Mouse (Mus musculus): Measurements from ENCODE around the gene Ccnj.

The Ccnj gene

DNA sequence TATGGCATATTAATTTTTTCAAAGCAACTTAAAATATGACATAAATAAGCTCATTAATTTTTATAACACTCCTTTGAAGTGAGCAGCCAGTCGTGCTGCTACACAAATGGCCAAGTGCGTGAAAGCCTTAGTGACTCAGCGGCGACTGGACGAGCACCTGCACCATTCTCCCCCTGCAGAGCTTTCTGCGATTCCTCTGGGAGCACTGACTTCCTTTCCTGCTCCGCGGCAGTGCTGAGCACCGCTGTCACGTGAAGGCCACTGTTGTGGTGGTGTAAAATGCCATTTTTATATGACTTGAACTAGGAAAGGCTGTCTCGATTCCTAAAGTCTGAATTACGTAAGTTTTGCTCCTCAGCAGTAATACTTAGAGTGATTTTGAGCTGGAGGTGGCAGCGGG is 10.5 kb downstream of the Ccnj start:
- peak in 1 of 2 experiments; percentile 48 for DNase-seq (ENCODE audit: inconsistent age in 2 of 2, low spot score in 1 of 2)

DNA sequence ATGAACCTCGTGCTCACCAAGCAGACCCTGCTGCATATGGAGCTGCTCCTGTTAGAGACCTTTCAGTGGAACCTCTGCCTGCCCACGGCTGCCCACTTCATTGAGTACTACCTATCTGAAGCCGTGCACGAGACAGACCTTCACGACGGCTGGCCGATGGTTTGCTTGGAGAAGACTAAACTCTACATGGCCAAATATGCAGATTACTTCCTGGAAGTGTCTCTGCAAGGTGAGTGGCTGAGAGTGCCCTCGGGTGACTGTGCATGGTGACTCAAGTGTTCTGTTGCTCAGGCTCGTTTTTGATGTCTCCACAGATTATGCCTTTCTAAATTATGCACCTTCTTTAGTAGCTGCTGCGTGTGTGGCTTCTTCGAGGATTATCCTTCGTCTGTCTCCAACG is 13.7 kb downstream of the Ccnj start:
- DNase-seq (ENCODE audit: inconsistent age in 2 of 2, low spot score in 1 of 2) = peak in 1 of 2 experiments; percentile 19

DNA sequence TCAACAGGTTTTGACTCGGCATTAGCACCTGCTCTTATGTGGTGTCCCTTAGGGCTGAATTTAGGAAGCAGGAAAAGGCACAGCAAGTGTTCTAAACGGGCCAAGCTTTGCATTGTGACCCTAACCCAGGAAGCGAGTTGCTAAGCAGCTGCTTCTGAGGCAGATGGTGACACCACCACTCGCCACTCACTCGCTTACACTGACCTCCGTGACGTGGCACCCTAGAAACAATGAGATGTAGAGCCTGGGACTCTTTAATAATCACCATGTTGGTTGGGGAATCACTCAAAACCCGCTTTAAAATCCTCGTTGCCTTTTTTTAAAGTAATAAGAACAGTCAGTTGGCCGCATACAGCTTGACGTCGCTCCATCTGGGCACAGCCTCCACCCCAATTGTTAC is 18.3 kb downstream of the Ccnj start:
- no peak for DNase-seq (ENCODE audit: inconsistent age in 2 of 2, low spot score in 1 of 2)

DNA sequence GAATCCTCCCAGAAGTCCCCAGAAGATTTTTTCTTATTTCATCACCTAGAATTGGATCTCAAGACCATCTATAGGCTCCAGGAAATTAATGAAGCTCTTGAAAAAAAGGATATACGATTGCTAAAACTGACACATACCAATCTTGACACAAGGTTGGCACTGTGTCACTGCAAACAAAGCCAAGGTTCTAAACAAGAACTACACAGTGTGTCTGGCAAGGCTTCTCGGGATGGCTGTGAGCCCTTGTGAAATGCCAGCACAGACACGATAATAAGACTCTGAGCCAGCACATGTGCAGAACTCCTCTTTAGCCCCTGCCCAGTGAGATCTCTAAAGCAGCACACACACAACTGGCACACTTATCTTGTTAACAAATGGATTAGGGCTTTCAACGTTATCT is 28.5 kb downstream of the Ccnj start:
- DNase-seq (ENCODE audit: inconsistent age in 2 of 2, low spot score in 1 of 2) = peak in 1 of 2 experiments; percentile 46

DNA sequence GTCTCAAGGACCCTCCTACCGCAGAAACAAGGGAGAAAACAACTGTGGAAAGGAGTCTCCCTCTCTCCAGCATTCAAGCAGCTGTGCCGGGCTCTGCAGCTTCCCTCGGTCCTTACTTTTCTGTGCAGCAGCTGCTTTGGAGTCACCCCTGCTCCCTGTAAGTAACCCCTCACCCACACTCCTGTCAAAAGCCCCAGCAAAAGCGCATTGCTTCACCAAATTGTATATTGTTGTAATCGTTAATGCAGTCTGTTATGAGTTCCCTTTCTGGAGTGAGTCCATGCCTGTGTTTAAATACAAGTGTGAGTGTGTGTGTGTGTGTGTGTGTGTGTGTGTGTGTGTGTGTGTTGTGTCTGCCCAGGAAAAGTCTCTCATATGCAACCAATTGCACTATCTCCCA is 37.2 kb downstream of the Ccnj start:
- no peak for DNase-seq (ENCODE audit: inconsistent age in 2 of 2, low spot score in 1 of 2)

DNA sequence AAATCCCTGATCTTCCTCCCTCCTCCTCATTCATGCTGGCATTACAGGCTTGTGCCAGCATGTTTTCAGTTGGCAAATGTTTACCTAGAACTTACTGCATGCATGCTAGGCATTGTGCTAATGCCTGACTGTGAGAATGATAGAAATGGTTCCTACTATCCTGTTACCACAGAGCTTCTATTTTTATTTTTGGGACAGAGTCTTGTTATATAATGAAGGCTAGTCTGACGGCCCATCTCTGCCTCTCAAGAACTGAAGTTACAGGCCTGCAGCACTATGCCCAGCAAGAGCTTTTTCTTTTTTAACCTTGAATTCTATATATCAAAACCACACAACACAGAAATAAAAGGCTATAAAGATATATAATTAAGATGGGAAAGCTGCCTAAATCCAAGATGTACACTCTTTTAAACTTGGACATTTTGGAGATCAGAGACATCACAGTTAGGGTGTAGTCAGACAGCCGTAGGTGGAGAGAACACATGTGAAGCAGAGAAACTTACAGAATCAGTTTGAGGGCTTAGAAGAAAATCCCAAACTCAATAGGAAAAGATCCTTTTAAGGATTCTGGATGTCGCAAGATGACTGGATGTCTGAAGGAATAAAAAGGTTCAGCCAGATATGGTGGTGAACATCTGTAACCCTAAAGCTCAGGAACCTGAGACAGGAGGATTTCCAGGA is 38.5 kb downstream of the Ccnj start:
- DNase-seq (ENCODE audit: inconsistent age in 2 of 2, low spot score in 1 of 2) = no peak

DNA sequence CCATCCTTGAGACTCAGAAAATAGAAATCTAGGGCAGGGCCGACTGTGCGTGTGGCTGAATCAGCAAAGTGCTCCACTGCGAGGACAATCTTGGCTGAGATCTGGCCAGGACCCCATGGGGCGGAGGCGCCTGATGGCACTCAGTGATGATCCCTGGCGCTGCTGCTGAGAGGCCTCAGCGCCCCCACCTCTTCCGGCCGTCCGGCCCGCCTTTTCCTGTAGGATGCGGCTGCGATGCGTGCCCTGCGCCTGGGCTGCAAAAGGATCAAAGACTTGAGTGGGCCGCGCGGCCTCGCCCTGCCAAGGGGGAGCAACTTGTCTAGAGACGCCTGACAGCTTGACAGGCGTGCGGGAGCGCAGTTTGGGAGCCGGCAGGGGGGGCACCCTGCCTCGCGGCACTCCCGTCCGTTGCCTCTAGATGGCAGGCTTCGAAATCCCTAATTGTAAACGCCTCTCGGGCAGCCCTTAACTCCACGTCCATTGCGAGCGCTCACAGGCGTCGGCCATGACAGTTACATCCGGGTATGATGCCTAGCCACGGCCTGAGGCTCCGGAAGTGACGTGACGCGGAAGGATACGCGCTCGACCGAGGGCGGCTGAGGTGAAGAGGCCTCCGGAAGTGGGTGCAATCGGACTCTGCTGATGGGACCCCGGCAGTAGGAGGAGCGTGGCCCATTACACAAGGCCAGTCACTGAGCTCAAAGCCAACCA is 42.0 kb downstream of the Ccnj start:
- DNase-seq (ENCODE audit: inconsistent age in 2 of 2, low spot score in 1 of 2) = peak; percentile 86 to 94

DNA sequence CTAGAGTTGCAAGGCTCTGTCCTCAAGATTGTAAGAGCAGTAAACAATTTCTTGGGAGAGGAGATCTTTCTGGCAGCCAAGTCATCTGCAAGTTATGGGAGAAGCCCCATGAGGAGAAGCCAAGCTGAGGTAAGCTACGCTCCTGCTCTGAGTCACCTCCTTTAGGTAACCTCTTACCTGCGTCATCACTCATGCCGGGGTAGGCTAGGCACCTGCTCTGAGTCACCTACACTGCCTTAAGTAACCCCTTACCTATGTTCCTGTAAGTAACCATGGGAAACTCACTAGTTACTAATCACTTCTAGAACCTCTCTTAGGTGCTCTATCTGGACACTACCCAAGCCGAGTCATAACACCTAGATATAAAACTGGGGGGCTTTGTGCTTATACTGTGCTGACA is 50.6 kb downstream of the Ccnj start:
- DNase-seq (ENCODE audit: inconsistent age in 2 of 2, low spot score in 1 of 2) = no peak

DNA sequence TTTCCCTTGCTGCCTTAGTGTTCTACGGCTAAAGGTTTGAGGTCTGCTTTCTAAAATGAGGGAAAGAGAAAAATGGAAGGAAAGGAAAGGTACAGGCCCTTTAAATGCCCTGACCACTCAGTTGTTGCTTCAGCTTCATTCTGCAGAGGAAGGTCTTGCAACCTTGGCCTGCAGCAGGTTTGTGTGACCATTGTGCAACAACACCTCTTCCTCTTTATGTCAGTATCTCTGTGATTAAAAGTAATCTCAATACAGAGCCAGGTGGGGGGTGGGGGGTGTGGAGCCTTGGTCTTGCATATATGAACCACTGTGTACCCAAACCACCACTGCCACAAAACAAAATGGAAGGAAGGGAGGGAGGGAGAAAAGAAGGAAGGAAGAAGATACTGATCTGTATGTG is 57.8 kb downstream of the Ccnj start:
- no peak for DNase-seq (ENCODE audit: inconsistent age in 2 of 2, low spot score in 1 of 2)

DNA sequence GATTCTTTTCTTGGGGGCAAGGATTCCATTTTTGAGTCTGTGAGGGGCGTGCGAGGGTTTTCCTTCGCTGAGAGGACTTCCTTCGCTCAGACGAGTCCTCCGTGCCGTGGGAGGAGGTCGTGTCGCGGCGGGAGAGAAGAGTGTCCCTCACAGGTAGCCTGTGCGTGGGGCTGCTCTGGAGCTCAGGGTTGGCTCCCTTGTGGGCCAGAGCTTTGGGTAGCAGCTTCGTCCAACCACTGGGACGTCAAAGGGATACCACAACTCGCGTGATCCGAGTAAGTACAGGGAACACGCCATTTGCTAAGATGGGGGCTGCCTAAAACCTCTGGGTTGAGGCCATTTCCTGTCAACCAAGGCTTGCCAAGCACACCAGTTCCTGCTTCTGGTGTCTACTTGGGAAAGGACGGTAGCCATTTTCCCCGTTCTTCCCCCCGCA is 63.0 kb downstream of the Ccnj start:
- DNase-seq (ENCODE audit: inconsistent age in 2 of 2, low spot score in 1 of 2) = no peak

DNA sequence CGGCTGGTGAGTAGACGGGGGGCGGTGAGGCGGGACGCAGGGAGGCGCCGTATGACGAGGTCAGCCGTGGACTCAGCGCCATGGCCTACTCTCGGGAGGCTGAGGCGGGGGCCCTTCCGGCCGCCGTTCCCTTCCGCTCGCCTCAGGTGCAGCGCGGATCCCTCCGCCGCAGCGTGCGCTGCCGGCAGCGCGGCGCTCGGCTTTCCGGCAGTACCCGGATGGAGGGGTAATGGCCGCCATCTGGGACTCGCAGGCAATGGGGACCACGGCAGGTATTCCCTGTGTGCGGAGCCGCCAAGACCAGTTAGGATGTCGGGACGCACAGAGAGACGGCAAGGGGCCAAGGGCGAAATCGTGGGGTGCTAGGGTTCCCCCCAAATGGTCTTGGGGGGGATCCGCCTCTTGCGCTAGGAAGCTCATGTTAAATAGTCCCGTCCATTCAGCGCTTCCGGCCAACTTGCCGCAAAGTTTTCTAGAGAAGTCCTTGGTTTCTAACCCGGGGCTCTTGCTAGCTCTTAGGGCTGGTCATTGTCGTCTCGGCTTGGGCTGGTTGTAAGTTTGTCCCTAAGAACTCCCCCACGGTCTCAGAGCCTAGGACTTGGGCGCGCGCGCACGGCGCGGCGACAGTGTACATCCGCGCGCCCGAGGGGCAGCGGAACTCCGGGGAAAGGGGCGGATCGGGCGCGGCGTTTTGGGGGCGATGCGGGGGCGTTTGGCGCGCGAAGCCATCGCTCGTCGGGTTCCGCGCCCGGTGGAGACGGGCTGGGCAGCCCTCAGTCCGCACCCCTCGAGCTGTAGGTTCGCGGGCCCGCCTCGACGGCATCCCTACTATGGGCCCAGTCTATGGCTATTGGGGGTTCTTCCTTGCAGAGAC is 63.7 kb downstream of the Ccnj start, which contains the start of gene Zfp518a:
Gene Zfp518a, plus strand, starts transcription at position 187 of the 874 bp plus-strand sequence.
- DNase-seq (ENCODE audit: inconsistent age in 2 of 2, low spot score in 1 of 2) = peak; percentile 90 to 98

DNA sequence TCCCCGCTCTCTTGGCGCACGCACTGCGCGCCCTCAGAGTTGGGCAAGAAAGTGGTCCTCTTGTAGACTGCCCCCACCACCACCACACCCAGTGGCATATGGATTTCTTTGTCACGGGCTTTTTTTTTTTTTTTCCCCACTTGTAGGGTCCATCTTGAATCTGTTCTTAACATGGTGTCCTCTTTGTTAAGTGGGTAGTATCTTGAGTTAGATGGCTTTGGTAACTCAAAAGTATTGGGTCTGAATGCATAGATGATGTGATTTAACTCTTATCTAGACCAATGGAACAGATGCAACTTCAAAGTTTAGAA is 64.3 kb downstream of the Ccnj start:
- no peak for DNase-seq (ENCODE audit: inconsistent age in 2 of 2, low spot score in 1 of 2)
